Mouse (Mus musculus) WW6 (cell line): ENCODE measurements around the gene Myo16.

ENCODE experiments used
- DNase-seq: peaks from one replicate; pipeline ENCODE4 v3.0.0-alpha.2; 2013; ENCODE audit warnings: low read depth, low spot score

The Myo16 gene

DNA sequence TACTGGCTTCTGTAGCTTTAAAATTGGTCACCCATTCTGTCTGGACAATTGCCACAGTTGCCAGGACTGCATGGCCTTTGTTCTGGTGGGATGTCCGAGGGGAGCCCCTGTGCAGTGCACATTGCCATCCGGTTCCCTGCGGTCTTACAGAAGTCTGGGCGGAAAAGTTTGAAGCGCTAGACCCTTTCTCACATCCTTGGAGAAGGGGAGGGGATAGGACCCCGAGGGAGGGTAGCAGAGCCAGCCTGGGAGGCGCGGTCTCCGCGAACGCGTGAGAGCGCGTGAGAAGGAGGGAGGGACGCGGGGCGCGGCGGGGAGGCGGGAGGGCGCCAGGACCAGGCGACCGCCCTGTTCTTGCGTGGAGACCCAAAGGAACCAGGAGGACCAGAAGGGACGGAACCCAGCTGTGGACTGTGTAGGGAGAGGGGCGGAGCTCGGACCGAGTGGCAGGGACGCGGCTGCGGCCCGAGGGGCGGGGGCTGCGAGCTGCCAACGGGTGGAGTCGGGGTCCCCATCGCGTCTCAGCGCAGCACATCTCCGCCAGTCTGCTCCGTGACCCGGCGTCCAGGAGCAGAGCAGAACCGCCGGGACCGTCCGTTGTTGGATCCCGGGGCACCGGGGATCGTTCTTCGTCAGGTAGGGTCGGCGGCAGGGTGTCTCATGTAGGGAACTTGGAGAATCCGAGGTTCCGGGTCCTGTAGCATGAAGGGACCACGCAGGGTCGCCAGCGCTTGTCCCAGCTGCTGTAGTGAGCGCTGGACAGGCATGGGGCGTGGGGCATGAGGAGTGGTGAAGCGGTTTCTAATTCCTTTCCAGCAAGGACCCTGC is at the start of gene Myo16:
Gene Myo16 (plus strand): TSS at position 301 of the 828 bp plus-strand sequence.
- DNase-seq: no peak

DNA sequence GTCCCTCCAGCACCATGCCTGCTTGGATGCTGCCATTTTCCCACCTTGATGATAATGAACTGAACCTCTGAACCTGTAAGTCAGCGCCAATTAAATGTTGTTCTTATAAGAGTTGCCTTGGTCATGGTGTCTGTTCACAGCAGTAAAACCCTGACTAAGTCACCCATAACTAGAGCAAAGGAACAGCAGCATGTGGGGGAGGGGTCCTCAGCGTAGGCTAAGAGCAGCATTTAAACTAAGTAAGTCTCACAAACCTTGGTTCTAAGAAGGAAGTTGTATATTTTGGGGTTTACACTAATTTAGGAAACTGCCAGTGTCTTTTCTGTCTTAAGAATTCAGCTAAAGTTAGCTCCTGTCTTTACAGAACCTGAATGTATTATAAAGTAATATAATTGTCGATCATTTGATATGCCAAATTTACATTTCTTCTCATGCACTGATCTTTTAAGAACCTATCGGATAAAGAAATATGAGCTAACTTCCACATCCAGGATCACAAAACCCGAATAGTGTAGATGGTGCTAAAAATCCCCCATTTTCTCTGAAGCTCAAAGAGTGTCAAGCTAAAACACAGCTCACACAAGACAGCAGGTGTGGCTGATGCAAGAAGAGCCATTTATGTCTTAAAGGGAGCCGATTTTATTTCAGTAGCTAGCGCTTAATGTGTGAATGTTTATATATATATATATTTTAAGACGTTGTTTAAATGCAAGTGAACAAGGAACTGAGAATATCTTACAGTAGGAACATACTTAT is 45.0 kb upstream of the Myo16 start:
- DNase-seq: no peak

DNA sequence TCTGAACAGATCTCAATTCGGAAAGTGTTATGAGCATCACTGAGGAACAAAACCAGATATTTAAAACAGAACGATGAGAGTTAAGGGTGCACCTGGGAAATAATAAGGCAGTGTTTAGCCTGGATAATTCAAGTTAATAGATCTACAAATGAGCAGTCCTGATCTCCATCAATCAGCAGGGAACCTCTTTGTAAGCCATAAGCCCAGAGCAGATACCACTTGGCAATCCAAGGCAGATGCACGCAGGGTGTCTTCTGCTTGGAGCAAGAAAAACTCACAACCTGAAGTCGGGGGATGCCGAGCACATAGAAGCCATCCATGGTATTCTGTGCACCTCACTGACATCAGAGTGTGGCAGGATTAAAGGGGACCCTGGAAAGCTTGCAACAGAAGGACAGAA is 31.0 kb upstream of the Myo16 start:
- DNase-seq: no peak

DNA sequence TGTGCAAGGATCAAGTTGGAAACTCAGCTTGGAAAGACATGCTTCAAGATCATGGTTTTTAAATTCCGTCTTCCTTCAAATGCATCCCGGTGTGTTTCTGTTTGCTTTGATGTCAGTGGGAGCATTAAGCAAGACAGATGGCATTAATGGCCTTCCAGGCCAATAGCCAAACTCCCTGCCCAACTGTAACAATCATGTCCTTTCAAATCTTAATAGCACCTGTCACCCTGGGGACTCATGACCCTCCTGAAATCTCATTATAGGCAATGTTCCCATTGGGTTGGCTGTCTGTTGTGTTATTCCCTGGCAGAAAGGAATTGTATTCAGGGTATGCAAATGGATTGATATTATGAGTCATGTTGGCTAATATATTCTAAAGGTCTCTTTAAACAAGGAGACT is 30.3 kb upstream of the Myo16 start:
- DNase-seq: no peak

DNA sequence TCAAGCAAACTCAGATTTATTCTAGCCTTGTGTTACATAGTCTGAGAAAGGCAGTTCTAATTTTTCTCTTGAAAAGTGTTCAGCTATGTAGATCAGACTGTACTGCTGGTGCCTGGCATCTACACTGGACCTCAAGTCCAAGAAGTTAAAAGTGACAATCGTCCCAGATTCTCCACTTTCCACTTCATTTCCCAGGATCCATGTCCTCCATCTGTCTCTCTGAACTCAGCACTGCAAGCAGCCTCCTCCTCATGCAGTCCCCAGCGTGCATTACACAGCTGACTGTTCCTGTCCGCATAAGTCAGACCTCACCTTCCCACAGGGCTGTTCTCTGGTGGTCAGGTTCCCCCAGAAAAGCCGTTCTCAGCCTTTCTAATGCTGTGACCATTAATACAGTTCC is 28.0 kb upstream of the Myo16 start:
- no peak for DNase-seq

DNA sequence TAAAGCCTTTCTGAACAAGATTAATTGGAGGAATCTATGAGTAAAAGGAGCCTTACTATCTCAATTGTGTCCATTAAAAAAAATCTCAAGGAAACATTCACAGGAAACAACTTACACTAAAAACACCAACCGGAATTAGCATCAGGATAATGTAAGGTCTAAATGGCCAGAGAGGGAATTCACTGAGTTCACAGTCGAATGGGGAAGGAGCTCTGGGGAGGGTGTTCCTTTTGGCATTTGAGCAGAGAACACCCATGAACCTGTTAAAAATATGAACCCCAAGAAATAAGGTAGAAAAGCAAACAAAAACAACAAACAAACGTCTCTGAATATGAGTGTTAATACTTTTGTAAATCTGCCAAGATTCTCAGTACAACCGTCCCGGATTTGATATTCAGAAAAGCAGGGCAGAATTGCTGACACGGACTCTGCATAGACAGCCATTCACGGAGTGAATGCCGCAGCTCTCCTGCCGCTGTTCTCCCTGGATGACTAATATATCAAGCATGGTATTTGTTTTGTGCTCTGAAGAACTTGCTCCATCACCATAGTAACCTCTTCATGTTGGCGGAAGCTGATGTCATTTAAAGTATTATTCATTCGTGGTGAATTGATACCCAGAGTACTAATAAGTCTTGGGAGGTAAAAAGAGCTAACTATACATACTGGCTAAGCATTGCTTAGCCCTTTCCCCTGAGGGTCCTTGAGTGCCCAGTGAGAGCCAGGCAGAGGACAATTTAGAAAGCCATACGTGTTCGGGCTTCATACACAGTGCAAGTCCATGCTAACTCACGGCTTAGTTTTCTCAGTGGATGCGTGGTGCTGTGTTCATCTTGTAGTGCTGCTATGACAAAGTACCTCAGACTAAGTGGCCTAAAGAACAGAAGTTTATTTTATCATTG is 22.9 kb upstream of the Myo16 start:
- no peak for DNase-seq

DNA sequence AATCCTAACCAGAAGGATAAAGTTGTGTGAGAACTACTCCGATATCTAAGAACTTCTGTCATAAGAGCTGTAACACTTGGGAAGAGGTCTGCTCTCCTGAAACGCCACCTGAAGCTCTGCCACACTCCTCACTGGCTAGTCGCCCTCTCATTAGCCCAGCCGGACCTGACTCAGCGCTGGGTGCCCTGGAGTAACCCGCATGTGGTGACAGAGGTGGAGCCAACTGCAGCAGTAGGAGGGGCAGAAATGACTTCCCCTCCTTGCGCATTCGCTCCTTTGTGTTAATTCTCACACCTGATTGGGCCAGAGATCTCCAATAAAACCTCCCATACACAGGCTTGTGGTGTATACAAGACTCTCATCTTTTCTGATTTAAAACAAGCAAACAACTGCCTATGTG is 14.2 kb upstream of the Myo16 start:
- DNase-seq: no peak

DNA sequence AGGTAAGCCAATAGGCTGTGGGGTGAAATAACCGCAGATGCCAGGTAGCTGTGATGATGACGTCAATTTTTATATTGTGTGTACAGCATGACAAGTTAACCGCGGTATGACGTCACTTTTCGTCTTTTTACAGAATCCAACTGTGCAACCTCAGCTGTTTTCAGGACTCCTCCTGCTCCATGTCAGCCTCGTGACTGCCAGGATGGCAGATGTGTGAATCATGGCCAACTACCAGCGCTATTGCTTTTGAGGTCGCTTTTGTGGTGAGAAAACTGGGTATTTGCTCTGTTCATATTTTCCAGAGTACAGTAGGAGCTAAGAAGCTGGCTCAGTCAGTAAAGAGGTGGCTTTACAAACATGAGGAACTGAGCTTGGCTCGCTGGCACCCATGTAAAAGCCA is 9.8 kb upstream of the Myo16 start:
- DNase-seq: no peak

DNA sequence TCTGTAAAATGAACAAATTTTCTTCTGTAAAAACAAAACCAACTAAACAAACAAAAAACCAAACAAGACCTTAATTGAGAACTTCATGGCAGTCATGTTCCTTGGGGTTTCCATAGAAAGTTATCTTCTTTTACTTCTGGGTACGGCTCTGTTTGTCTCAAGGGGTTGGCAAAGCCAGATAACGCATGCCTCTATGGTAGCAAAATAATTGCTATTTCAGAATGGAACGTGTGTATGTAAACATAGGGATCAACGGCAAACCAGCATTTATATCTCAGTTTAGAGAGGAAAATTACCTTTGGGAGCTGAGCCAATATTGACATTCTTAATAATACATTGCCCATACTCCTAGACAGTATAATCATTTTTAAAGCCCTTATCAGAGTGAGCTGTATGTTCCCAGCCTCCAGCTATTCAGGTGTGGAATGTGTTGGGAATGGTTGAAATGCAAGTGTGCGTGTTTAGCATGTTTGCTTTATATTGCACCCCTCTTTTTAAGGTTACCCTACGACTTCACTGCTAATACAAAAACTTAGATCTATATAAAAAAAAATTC is 1.9 kb upstream of the Myo16 start:
- DNase-seq: no peak

DNA sequence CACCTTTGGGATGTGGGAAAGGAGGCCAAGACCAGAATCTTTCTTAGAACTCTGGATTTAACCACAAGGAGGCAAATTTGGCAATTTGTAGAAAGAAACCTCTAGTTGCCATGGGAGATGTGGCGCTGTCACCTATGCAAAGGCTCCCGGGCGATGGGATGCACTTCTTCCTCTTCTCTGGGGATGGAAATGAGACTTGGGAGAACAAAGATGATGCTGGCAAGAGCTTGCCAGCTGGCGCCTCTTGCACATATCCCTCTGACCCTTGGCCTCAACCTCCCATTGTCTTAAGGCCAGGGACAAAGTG is 681 bp downstream of the Myo16 start:
- DNase-seq: no peak

DNA sequence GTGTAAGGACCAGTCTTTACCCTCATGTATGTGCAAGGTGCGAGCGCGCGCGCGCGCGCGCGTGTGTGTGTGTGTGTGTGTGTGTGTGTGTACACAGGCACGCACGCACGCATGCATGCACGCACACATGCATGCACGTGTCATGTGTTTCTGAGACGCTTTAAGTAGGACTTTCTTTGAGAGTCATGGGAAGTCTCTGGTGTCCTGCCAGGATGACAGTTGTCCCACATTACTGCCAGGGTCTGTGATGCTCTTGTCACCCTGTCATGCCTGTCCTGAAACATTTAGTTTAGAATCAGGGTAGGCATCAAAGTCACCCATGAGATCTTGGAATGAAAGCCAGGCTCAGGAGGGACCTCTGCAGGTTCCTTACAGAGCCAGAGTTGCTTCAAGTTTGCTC is 1.4 kb downstream of the Myo16 start:
- DNase-seq: no peak

DNA sequence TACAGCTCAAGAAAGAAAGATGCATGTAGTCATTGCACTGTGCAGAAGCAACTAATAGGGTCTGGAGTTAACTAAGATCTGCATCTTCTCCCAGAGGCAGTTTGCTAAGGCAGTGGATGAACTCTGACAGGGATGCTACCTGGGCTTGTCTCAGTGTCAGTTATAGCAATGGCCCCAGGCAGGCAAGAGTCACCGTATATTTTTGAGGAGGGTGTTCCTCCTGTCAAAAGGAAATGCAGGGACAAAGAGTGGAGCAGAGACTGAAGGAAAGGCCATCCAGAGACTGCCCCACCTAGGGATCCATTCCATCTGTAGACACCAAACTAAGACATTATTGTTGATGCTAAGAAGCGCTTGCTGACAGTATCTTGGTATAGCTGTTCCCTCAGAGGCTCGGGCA is 7.4 kb downstream of the Myo16 start:
- no peak for DNase-seq

DNA sequence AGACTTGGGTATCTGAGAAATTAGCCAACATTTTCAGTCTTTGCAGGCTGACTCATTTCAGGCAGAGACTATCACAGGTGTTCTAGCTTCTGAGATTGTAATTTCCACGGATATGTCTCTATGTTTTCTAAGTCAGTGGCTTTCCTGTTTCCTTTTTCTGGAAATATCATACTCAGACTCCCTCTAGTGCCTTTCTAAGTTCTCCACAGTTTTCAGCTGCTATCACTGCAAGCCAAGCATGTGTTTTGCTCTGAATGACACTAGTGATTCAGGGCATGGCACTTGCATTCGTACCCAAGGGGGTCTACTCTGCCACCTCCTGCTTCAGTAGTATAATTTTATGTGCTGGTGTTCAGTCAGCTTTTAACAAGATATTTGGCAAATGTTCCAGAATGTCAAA is 11.2 kb downstream of the Myo16 start:
- no peak for DNase-seq

DNA sequence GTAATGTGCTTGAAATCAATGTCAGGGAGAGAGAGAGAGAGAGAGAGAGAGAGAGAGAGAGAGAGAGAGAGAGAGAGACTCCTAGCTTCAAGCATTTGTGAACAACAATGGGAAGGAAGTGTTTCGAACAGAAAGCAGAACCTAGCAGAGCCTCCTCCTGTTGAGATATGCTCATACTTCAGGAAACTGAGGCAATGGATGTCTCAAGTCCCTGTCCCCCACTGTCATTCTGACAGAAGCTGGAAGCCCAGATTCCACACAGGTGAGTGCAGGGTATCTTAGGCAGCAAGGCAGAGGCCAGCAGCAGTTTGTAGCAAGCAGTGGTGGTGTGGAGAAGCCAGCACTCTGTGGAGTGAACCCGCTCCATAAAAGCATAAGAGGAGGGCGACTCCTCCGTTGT is 14.6 kb downstream of the Myo16 start:
- DNase-seq: no peak

DNA sequence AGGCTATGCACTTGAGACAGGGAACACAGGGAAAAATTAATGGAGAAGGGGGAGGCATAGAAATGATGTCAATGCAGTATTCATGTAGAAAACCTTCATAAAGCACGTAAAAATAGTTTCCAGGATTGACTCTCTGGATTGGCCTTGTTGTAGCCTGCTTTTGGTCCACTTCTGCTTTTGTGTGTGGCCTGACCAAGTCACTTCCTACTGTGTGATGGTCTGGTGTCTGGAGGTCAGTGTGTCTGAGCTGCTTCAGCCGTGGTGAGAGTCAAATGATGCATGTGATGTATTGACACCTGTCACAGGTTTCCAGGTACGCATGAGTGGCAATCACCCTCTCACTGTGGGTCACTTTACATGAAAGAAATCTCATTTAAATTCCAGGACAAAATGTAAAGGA is 16.2 kb downstream of the Myo16 start:
- DNase-seq: no peak

DNA sequence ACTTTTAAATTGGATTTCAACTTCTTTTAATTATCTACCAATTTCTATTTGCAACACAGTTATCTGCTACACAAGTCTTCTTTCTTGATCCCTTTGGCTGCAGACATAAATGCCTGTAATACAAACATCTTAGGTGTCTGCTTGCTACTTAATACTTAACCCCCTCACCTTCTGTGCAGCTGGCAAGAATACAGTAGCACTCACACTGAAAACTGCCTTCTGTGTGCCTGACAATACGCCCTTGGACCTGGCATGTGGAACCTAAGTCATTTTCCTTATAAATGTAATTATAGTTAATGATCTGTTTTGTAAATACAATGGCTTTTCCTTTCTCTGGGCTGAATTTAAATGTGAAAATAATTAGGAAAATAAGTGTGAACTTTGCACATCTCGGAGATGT is 17.6 kb downstream of the Myo16 start:
- DNase-seq: no peak

DNA sequence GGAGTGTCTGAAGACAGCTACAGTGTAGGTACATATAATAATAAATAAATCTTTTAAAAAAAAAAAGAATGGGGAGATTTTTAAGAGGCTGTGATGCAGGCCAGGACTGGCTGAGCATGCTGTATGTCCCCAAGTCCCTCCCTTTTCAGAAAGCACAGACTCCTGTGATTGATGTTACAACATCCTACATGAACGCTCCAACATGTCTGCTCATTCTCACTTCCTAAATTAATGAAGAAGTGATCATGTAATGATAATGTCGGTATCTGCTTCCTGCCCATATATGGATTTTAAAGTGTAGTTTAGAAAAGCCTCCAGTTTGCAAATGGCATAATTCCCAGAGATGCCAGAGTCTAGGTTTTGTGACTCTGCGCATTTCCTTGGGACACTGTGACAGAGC is 18.6 kb downstream of the Myo16 start:
- DNase-seq: no peak

DNA sequence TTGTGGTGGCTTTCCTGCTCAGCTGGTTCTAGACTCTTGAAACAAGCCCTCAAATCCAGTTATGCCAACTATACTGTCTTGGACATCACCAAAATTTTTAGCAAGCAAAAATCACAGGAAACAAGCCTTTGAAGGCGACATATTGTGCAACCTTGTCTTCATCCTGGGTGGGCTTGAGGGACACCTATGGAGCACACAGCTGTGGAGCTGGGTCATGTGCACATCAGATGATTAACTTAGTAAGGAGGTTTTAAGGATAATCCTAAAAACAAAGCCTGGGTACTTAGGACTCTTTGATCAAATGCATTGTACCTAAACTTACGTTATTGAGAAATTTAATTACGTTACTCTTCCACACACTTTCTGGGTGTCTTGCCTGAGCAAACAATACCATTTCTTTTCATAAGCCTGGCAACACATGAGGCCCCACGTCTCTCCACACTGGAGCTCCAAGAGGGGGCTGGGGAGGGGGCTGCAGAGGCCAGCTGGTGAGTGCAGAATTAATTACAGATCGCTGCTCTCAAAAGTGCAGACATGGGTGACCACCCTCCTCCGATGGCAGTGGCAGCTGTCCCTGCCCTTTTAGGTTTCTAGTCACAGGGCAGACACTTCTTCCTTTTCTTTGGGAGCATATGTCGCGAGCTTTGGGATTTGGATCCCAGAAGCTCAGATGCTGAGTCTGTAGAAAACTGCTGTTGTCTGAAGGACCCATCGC is 19.5 kb downstream of the Myo16 start:
- no peak for DNase-seq

DNA sequence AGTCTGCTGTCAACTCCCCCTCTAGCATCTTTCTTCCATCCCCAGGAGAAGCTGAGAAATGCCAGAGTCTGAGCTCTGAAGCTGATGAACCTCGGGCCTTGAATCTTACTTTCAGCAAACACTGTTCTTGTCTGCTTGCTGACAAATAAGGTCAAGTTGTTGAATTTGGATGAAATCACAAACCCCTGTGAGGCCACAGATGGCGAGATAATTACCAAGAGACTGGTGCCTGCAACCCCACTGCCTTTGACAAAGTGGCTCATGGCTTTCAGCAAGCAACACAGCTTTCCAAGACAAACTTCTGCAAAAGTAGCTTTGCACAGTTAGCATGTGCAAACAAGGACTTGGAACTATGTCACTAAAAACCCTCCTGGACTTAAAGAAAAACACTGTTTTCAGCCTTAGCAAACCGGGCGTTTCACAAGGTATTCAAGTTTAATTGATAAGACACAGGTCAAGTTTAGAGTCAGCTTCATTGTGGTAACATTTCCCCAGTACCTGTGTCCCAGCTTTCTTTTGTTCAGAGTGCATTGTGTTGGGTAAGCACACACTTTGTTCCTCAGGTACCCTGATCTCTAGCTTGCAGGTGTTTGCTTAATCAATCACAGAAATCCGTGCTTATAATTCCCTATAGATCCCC is 20.6 kb downstream of the Myo16 start:
- DNase-seq: no peak

DNA sequence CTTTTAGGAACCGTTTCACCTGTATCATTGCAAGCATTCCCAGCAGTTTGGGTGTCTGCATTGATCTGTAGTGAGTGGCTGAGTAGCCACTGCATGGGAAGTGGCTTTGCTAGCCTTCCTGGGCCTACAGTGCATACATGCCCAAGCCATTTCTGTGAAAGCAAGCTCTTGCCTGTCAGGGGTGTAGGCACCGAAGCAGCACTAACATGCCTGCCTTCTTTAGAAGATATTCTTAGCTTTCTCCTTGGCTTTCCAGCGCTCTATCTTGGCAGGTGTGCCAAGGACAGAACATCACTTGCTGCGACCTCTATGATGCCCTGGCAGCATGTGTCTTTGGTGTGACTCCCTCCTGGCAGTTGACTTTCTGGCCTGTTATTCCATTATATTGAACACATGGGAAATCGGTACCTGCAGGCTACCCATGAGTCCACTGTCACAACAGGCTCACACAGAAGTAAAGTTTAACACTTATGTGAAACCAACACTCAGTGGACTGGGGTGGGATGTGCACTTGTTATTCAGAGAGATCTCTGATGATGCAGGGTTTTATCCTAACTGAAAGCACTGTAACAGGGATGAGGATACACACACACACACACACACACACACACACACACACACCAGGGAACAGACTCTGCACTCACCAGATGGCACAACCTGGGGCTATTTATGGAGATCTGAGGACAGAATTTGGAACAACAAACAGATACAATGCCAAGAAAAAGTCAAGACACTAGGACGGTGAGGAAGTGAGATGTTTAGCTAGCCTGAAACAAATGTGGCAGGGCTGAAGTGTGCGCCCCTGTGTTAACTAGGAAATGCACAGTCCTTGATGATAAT is 21.4 kb downstream of the Myo16 start:
- DNase-seq: no peak
